Mouse (Mus musculus) spleen, adult 2 months (tissue): ENCODE data around the gene Garem2.

Source experiments
- CTCF ChIP-seq: fragments of 200-500 bp; IDR thresholded peaks from 2 replicates; pipeline ENCODE4 v1.5.1; 2011; ENCODE audit warnings: mild to moderate bottlenecking, inconsistent platforms; ENCODE audit not compliant: insufficient read depth, insufficient read length, insufficient replicate concordance; ENCODE audit errors: extremely low read depth
- POLR2A ChIP-seq: fragments of 200-500 bp; IDR thresholded peaks from 2 replicates; pipeline ENCODE4 v1.6.1; 2011; ENCODE audit warnings: low read depth, low read length, inconsistent platforms

DNA sequence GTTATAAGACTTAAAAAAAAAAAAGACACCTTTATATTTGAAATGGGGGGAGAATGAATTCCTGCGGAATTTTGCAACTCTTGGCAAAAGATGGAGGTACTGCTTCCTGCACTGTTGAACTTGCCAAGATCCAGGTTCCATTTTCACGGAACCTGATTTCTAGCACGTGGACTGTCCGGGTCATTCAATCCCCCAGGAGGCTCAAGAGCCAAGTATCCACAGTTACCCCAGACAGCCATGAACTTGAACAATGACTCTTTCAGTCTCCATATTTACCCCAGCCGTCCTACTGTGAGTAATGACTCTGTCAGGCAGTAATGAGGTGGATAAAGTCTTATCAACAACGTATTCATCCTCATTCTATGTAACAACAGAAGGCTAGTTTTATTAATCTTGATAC is 41.6 kb downstream of the Garem2 start:
- no peak for TF ChIP-seq CTCF
- no peak for TF ChIP-seq POLR2A
